Mouse (Mus musculus): Measurements from ENCODE around the gene Hnmt.
"Not testable (repeated sequence)": the region's sequence is repeated elsewhere in the genome, so short reads cannot be mapped to it uniquely, and the experiment has no call there.

Gene Hnmt

DNA sequence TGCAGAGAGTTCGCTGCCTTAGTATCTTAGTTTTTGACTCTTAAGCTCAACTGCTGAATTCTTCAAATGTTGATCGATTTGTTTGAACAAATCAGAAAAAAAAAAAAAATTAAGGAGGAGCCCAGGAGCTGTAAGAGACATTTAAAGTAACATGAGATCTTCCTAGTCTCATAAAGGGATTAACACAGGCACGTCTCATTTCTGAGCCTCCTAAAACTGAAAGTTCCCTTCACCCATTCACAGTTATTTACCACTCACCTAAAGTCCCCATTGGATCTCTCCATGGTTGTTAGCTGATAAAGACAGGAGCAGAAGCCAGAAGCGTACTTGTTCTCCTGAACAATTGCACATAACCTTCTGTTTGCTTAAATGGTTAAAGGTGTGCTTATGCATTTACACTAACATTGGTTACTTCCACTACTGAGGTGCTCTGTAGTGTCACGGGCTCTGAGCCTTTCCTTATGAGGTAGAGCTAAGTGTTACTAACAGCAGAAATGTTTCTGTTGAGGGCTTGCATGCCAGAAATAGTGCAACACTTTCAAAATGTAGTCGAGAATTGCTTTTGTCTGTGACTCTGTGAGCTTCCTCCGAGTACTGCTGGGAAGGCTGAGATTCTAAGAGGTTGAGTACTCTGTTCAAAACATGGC is at the start of gene Hnmt:
TSS of gene Hnmt (minus strand) at position 51 of the 647 bp plus-strand sequence.
- DNase-seq (ENCODE audit: low spot score) = no peak

DNA sequence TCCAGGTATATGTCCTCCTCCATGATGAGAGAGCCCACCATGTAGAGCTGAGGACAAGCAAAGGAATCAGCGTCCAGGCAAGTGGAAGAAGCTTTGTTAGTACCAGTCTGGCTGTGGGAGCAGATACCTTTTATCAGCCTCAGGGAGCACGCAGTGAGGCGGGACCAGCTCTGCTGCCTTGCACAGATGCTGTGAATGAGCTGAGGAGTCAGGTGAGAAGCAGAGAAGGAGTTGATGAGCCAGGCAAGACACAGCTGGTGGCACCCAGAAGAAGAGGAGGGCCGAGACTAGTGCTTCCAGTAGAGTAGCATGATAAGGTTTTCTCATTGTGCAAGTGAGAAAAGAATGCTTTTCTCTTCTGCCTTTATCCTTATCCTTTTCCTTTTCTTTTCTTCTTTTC is 47.3 kb upstream of the Hnmt start, which contains the start of gene Tbpl2:
TSS of gene Tbpl2 (minus strand) at position 101 of the 400 bp plus-strand sequence.
- no peak for DNase-seq (ENCODE audit: low spot score)

DNA sequence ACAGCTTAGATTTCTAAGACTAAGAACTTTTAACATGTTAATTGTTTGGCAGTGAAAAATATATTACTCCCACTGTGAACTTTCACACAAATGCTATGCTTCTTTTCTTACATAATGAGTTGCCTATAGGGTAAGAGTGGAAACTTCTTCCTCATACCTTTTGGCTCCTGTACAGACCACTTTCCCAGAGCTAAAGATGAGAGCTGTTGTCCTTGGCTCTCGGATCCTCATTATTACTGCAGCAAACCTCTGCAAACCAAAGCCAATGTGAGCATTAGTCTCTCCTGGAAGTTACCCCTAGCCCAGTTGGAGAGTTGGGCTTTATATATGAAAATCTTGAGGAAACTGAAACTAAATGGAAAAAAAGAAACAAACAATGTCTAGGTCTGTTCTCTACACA is 41.7 kb upstream of the Hnmt start:
- no peak for DNase-seq (ENCODE audit: low spot score)

DNA sequence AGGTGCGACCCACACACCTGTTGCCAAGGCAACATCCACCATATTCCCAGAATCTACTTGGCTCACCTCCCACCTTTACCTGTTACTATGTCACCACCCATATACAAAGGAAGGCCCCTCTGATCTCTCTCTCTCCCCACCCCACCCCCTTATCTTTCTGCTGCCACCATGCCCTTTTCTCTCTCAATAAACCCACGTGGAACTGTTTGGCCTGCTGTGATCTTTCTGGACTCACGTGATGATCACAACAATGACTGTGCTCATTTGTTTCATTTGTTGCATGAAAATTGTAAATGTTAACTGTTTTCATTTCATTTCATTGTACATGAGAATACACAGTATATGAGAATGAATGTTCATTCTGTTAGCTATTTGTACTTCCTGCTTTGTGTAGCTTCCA is 1.3 kb upstream of the Hnmt start:
- no peak for DNase-seq (ENCODE audit: low spot score)

DNA sequence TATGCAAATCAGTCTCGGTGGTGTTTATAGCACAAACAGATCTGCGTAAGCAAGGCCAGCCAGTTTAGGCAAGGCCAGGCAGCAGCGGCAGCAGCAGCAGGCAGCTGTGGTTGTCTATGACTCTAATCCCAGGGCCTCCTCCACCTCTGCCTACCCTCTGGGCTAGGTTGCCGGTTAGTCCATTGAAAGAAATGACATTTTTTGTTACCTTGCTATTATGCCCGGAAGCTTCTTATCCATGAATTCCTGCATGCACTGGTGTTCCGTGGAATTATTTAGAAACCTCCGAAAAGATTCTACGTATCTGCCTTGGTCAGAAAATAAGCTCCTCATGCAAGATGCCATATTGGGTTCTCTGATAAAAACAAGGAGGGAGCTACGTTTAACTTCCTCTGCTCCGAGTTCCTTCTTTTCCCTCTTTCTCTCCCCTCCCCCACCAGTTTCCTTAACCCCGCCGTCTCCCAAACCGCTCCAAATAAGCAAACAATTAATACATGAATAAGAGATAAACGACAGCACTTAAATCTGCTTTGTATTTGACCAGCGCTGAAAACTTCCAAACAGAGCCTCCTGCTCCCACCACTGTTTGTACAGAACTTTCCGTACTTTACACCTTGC is 605 bp downstream of the Hnmt start:
- peak; percentile 24 for DNase-seq (ENCODE audit: low spot score)

DNA sequence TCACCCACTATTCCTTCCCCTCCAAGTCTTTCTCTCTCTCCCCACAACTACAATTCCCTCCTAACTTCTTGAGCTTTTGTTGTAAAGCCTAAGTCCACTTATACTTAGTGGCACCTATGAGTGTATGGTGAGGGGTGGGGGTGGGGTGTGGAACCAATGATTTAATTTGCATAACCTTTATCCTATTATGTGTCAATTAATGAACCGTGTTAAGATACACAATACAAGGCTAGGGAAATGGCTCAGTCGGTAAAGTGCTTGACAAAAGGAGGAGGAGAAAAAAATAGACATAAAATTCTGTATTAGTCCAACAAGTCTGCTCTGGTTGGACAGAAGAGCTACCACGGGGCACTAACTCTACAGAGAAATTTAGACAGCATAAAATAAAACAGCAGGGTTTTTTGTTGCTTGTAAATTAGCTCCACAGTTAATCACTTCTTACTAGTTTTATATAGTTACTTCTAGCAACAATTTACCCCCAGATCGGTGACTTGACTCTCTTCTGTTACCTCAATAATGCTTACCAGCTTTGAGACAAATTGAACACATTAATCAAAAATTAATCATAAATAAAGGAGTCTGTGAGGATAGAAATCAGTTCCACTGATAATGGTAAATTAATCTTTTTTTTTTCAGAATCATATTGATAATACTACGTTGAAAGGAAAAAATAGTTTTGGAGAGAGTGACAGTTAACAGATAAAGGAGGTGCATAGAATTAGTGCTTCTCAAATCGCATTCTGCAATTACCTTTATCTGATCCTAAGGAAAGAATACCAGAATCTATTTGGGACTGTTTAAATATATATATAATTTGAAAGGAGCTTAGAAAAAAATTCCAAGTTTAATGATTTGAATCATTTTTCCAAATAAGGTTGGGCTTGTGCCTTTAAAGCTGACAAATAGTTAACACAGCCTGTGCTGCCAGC is 1.4 kb downstream of the Hnmt start:
- DNase-seq (ENCODE audit: low spot score) = no peak

DNA sequence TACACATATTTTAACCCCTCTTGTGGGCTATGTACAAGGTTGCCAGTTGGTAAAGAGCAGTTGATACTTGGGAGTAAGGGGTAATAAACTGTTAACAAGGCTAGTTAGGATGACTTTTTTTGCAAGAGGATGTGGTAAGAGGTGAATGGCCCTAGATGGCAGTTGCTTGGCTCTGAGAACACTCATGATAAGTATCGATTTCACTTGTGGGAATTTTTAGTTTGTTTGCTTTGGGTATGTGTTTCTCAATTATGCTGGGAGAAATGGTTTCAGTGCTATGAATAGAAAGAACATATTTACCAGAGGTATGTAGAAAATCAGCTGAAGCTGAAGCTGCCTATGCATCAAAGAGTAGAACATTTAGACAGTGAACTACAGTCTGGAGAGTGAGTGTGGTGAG is 6.3 kb downstream of the Hnmt start:
- DNase-seq (ENCODE audit: low spot score) = no peak

DNA sequence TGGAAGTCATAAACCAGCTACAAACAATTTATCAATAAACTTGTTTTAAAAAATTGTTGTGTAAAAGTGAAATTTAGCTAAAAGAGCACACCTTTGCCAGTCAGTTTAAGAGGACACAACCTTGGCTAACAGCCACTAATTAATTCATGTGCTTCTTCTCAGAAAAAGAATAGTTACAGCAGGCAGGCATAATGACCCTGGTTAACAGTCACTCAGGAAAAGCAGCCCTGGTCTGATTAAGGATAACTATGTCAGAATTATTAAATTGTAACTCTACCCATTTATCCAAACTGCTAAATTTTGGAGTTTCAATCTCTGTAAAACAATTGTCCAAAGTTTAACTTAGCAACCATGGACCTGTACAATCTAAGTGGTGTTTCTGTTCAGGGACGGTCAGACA is 8.7 kb downstream of the Hnmt start:
- no peak for DNase-seq (ENCODE audit: low spot score)

DNA sequence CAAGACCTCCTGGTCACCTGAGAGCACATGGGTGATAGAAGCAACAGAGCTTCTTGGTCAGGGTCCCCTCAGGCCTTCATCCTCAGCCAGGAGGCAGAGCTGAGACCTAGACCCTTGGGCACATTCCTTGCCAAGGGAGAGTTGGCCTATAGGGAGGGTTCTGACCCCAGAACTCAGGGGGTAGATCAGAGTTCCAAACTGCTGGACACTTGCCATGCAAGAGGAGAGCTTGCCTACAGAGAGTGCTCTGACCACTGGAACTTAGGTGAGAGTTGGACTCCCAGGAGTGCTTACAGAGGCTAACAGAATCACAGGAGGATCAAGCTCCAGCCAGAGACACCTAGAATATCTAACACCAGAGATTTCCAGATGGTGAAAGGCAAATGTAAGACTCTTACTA is 29.8 kb downstream of the Hnmt start:
- not testable (repeated sequence) for DNase-seq (ENCODE audit: low spot score)

DNA sequence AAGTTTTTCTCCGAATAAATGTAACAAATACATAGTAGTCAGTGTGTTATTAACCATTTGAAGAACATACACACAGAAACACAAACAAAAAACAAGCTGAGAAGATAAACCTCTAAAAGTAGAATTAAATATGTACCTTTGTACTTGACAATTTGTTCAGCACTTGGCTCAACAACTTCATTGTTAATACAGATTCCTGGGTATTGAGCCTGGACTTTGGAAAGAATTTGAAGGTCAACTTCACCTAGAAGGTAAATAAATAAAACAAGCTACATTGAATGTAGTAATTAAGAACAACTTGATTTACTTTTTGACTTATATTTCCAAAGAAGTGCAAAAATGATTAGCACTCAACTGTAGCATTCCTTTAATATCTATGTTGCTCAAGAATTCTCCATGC is 30.2 kb downstream of the Hnmt start:
- no peak for DNase-seq (ENCODE audit: low spot score)

DNA sequence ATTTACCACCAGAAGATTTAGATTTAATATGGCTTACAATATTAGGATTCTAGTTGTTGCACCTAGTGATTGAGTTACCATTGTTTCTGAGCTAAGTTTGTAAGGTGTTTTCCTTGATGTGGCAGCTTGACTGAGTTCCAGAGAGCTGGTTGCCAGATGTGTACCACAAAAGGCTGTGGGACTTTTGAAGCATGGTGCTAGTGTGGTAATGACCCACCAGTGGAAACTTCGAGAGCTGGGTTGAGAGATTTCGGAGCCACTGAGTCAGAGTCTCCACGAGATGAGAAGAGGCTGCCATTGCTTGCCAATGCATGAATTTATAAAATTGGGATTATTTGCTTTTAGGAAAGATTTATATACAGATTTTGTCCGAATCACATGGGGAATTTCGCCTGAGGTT is 34.2 kb downstream of the Hnmt start:
- DNase-seq (ENCODE audit: low spot score) = no peak

DNA sequence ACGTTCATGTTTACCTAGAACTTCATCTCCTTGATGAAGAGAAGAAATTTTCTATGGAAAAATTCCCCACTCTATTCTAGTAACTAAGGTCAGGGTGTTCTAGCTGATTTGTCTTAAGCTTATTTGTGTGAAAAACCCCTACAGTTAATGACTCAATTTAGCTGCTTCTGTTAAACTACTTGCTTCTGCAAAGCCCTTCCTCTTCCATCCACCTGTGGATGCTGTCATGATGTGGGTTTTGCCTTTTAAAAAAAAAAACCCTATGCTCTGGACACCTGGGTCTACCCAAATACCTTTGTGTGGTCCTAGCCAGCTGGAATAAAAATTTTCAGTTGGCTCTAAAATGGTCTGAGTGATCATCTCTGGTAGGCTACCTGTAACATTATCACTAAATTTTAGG is 49.9 kb downstream of the Hnmt start:
- no peak for DNase-seq (ENCODE audit: low spot score)

DNA sequence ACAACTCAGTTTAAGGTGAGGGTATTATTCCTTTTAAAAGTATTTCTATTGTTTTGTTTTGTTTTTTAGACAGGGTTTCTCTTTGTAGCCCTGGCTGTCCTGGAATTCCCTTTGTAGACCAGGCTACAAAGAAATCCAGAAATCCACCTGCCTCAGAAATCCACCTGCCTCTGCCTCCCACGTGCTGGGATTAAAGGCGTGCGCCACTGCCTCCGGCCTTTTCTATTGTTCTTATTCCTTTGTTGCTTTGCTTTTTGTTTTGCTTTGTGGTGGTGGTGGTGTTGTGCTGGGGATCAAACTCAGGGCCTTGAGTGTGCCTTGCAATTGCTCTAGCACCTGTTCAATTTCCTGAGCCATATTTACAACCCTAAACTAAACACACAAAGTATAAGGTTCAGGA is 50.4 kb downstream of the Hnmt start:
- DNase-seq (ENCODE audit: low spot score) = no peak

DNA sequence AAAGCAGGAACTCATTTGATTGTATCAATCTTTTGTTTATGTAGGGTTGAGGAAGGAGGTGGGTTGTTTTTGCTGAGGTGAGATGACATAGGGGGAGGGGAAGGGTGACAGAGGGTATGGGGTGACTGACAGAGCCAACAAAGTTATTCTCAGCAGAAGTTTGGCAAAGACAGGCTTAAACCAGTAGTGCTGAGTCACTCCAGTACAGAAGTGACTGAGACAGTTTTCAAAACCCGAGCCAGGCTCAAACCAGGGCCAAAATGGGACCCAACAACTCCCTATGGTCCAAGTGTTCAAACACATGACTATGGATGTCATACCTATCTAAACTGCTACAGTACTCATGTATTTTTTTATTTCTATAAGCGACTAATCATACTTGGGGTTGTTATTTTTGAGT is 52.4 kb downstream of the Hnmt start:
- DNase-seq (ENCODE audit: low spot score) = no peak

DNA sequence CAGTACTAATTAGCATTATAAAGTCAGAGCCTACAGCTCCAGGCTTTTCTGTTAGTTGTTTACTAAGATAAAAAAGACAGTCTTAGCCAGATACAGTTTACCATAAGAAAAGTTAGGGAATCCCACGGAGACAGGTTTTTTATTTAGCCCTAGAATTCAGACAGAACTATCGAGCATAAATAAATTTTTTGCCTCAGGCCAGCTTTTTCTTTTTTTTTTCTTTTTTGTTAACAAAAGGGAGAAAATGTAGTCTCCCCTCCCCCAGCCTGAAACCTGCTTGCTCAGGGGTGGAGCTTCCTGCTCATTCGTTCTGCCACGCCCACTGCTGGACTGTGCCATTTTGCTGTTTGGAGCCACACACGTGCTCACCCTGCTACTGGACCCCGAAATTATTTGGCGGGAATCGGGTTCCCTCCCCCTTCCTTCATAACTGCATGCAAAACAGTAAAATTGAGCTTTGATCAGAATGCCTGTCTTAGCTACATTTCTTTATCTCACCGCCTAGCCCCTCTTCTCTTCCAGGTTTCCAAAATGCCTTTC is 59.1 kb downstream of the Hnmt start:
- DNase-seq (ENCODE audit: low spot score) = not testable (repeated sequence)

DNA sequence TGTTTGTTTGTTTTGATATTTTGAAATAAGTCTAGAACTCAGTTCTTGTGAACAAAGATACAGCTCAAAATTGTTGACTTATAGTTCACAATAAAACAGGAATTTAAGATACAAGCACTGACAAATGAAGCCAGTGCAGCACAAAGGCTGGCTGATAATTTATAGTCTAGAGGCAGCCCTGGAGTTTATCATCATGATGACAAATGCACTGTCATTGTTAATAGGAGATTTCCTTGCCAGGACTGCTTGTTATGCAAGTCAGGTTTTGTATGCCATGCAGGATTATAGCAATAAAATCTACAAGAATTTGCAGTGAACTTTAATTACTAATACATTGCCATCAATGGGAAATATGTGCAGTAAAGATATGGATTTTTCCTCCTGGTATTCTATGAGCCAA is 61.9 kb downstream of the Hnmt start:
- DNase-seq (ENCODE audit: low spot score) = no peak

DNA sequence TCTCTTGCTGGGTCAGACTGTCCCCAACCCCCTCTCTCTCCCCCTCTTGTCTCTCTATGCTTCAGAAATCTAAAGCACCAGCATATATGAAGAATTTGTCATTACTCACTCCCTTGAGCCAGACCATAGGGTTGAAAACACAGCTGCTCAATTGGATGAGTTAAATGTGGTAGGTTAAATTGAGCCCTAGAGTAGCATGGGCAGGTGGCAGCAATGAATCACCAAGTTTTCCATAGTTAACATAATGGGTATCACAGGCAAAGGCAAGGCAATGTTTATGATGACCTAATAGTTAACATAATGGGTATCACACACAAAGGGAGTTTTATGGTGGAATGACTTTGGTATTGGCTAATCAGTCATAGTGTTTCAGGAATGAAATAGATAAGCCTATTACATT is 65.9 kb downstream of the Hnmt start:
- DNase-seq (ENCODE audit: low spot score) = no peak

DNA sequence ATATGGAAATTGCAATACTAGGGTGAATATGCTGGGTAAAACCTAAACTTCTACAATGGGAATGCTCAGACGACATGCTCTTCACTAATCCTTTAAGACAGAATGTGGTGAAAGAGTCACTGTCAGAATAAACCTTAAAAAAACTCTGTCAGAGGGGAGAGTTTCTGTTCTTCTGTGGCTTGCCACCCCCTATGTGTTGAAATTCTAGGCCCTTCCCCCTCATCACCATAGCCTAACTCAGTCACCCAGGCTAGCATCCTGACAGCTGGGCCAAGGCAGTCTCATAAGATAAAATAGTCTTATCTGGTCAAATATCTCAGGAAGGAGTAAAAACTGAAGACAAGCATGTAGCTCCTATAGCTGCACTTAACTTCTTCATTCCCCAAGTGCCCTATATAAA is 66.3 kb downstream of the Hnmt start:
- DNase-seq (ENCODE audit: low spot score) = no peak

DNA sequence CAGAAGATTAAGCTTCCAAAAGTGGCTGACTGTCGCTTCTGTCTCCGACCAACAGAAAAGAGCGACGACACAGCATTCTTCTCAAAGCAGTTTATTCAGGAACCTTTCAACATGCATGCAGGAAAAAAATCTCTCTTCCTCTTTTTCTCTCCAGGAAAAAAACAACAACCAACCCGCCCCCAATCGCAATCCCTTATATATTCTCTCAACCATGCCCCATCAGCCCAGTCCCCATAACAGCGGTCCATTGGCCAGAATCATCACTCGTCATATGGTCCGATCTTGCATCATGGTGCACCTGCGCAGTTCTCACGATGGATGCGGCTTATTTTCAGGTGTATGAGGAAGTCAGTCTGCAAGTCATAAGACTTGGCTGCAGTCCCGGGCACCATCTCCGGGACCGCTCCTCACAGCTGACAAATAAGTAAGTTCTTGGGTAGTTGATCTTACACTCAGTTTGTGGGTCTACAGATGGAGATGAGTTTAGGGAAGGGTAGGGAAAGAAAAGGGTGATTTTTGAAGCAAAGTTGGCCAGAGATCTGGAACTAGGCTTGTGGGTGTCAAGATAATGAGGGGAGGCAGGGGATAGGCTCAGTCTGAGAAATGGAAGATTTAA is 88.4 kb downstream of the Hnmt start:
- DNase-seq (ENCODE audit: low spot score) = not testable (repeated sequence)

All from ovary, postnatal 10 days (tissue).